Mouse (Mus musculus) layer of hippocampus, adult 18-20 months (tissue): Measurements from ENCODE around the gene Hoxa4. TPM values are rescaled to one million over a fixed set of nuclear protein-coding genes. Genes with fewer than 3 reads are reported as not detected.
A peak's percentile ranks its signal among the peaks of the same experiment; 100 is the strongest.

Source experiments
- DNase-seq, 2 experiments: peaks; one replicate each; pipeline ENCODE4 v3.0.0; 2022; ENCODE audit warnings: low spot score in 2 of 2
- total RNA-seq, 2 experiments: library from RNA; stranded (reverse); gene quantifications; 2 replicates each; pipeline ENCODE4 v1.2.3; 2021

Gene Hoxa4
- total RNA-seq, 2 experiments from 2014 or later, result not detected

GRCm38 (mm10) chr6:52229558-52230416, 38.2 kb upstream of the Hoxa4 start:
- no peak for DNase-seq

GRCm38 (mm10) chr6:52228475-52229465, 37.2 kb upstream of the Hoxa4 start:
- DNase-seq, result no peak

GRCm38 (mm10) chr6:52227470-52228222, 36.1 kb upstream of the Hoxa4 start:
- no peak for DNase-seq

DNA sequence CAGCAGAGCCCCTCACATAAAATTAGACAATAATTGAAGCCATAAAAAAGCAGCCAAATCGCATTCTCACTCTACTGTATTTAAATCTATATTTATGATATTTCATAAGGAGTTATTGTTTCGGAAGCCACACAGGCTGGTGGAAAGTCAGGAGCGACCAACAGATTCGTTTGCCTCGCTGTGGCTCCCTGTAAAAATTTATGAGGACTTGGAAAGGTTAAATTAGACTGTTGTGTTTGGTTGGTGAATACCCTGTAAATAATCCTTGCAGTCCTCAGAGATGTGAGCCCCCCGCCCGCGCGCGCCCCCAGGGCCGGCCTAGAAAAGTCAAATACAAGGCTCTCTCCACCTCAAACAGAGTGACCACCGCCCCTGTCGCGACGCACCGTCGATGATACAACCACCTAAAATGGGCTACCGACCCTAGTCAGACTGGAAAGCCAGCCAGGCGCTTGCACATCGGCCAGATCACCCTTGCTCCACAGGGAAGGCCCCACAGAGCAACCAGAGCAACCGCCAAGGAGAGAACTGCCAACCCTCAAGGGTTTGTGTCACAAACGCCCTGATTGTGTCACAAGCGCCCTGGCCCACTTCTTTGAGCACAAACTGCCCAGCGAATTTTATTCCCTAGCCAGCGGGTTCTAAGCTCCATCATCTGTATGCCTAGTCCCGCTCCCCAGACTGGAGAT, 35.2 kb upstream of the Hoxa4 start:
- DNase-seq, result no peak

DNA sequence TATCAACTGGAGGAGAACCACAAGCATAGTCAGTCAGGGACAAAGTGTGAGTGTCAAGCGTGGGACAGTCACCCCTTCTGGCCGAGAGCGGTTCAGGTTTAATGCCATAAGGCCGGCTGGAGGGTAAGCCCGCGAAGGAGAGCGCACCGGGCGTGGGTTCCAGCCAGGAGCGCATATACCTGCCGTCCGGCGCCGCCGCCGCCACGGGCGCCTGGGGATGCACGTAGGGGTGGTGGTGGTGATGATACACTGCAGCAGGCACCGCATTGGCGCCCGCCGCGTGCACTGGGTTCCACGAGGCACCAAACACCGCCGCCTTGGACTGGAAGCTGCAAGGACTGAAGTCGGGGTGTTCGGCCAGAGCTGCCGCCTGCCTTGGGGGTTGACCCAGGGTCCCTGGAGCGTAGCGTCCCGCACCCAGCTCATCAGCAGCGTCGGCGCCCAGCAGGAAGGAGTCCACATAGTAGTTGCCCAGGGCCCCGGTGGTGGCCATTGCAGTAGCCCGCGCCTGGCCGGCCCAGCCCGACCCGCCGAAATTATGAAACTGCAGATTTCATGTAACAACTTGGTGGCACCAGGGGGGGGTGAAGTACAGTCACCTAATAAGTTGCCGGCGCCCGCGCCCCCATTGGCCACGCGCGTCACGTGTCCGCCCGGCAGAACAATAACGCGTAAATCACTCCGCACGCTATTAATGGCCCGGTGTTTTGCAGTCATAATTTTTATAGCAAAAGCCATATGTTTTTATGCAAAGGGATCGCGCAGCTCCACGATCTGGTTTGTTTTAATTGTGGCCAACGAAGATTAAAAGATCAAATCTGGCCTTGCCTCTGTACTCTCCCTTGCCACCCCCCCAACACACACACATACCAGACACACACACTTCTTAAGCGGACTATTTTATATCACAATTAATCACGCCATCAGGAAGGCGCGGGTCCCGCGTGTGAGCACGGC, 34.3 kb upstream of the Hoxa4 start:
- no peak for DNase-seq

DNA sequence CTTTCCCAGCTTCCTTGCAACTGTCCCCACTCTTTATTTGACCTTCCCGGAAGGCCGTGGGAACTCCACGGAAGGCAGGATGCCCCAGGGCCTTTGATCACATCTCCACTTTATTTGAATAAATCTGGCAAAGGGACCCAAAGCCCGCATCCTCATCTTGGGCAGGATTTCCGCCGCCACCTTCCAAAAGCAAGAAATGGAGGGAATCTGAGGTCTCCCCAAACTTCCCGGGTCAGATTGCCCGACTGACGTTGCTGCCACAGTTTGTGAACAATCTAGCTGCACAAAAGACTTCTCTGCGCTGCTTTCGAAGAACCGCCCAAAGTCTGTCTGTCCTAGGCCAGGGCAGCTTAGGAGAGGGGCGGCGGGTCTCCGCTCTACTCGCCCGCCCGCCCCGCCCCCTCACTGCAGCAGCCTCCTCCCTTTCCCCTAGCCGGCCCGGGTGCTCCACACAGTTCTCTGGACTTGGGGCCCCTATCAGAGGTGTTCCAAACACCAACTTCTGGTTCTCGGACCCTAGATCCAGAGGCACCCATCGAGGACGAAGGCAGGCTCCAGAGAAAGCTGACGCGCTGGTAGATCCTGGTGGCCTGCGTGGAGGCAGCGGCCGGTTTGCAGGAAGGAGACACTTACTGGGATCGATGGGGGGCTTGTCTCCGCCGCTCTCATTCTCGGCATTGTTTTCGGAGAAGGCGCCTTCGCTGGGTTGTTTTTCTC, 33.5 kb upstream of the Hoxa4 start:
- no peak for DNase-seq

DNA sequence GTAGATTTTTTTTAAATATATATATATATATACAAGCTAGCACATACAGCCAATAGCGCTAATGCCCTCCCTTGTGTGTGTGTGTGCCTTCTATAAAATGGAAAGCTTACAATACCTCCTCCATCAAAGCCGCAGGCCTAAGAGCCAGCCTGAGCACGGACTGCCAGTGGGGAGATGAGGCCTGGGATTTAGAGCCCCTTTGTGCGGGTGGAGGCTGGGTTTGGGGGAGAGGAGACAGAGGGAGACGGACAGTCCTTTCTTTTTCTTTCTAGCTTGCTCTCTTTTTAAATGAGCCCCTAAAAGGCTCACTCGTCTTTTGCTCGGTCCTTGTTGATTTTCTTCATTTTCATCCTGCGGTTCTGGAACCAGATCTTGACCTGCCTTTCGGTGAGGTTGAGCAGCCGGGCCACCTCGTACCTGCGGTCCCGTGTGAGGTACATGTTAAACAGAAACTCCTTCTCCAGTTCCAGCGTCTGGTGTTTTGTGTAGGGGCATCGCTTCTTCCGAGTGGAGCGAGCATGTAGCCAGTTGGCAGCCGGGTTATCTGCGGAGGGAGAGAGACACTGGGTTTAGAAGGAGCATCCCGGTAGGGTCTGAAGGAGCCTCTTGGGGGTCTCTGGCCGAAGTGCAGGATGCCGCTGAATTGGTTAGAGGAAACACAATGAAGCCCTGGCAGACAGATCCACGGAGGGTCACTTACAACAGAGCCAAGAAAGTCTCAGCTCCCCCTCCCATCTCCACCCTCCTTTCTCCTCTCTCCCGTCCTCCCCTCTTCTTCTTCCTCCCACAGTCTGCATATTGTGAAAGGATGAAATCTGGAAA, 32.6 kb upstream of the Hoxa4 start:
- DNase-seq, result no peak

DNA sequence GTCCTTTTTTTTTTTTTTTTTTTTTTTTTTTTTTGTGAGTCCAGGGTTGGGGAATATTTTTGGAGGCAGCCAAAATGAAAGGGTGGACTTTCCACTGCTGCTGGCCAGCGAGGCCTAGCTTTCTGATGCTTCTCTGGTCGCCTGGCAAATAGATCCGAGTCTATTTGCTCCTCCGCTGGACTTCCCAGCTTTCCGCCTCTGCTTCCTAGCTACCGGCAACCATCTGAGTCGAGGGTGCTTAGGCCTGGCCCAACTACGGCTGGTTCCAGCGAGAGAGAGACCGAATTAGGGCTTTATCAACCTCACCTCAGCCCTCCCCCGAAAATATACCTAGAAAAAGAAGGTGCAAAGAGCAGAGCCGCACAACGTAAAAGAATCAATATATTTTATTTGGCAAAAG, 31.2 kb upstream of the Hoxa4 start:
- DNase-seq, result no peak

- no peak for DNase-seq
Observed at GRCm38 (mm10) chr6:52221993-52222685, 30.6 kb upstream of the Hoxa4 start.

DNA sequence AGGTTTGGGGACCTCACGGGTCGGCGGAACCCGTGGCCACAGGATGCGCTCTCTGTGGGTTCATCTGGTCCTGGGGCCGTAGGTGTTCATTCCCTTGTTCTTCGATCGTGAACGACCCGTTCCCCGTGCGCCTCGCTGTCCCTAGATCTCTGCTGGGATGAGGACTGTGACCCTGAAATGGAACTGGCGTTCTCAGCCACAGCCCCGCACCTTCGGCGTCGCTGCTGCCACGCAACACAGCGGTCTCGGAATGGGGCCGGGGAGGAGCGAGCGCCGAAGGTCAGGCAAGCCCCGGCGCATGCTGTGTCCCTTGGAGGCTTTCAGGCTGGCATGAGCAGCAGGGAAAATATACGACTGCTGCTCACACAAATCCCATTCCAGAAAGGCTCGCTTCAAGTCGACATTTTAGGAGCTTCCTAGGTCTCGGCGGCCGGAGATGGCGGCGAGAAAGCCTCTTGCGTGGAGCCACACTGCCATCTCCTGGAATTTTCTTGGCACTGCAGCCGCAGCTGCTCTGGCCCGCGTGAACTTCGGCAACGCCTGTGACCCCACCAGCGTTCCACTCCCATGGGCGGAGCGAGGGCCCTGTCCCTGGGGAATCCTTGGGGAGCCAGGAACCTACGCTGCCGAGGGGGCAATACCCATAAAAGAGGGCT, 29.9 kb upstream of the Hoxa4 start, which contains the start of gene Hoxa7:
Gene Hoxa7, minus strand, starts transcription at position 518 of the 656 bp plus-strand sequence.
- peak; percentile 73 to 88 for DNase-seq

DNA sequence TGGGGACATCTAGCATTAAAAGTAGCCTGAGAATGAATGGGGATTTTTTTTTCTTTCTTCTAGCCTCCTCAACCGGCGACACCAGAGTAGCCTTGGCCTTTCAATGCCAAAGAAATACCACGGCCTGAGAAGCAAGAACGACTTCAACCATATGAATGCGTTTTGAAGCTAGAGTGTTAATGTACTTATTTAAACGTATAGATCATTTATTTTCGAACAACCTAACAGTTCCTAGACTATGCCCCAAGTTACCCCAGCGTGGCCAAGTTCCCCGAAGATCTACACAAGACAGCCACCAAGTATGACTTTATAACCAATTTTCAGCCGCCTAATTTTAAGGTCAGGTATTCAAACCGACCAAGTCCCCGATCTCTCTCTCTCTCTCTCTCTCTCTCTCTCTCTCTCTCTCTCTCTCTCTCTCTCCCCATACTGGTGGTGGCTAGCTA, 29.3 kb upstream of the Hoxa4 start:
- DNase-seq, result no peak

GRCm38 (mm10) chr6:52220003-52220864, 28.7 kb upstream of the Hoxa4 start:
- DNase-seq, result no peak

- no peak for DNase-seq
Observed at GRCm38 (mm10) chr6:52219234-52219942, 27.8 kb upstream of the Hoxa4 start.

GRCm38 (mm10) chr6:52218643-52219215, 27.2 kb upstream of the Hoxa4 start:
- no peak for DNase-seq
